Mouse (Mus musculus) kidney, adult 2 months (tissue): ENCODE results near the gene Ets2.

Experiments
- CTCF ChIP-seq: fragments of 200-500 bp; conservative IDR thresholded peaks from 2 replicates; pipeline ENCODE4 v1.5.1; 2011; ENCODE audit warnings: low read depth, mild to moderate bottlenecking, control low read depth, low read length, moderate library complexity, mixed read lengths; ENCODE audit not compliant: insufficient read depth, insufficient read length
- POLR2A ChIP-seq: fragments of 200-500 bp; IDR thresholded peaks from one replicate; pipeline ENCODE4 v1.6.1; 2011; ENCODE audit warnings: low read depth, low read length, control low read depth

- TF ChIP-seq CTCF (no peak), POLR2A (no peak)
Observed at GRCm38 (mm10) chr16:95656535-95656934, 45.3 kb upstream of the Ets2 start.
